Mouse (Mus musculus) adrenal gland, adult 8-10 months (tissue): Measurements from ENCODE around the gene Gtf3c4. TPM values are rescaled to one million over a fixed set of nuclear protein-coding genes. Genes with fewer than 3 reads are reported as not detected.

ENCODE experiments used
- DNase-seq: peaks from one replicate; pipeline ENCODE4 v3.0.0; 2022
- total RNA-seq, 4 experiments: library from RNA; stranded (reverse); gene quantifications; 2 replicates each; pipeline ENCODE4 v1.2.4; 2022

Gene Gtf3c4
- total RNA-seq, result 10 to 100 TPM; 35.2 to 45.4 (median 35.6) TPM

DNA sequence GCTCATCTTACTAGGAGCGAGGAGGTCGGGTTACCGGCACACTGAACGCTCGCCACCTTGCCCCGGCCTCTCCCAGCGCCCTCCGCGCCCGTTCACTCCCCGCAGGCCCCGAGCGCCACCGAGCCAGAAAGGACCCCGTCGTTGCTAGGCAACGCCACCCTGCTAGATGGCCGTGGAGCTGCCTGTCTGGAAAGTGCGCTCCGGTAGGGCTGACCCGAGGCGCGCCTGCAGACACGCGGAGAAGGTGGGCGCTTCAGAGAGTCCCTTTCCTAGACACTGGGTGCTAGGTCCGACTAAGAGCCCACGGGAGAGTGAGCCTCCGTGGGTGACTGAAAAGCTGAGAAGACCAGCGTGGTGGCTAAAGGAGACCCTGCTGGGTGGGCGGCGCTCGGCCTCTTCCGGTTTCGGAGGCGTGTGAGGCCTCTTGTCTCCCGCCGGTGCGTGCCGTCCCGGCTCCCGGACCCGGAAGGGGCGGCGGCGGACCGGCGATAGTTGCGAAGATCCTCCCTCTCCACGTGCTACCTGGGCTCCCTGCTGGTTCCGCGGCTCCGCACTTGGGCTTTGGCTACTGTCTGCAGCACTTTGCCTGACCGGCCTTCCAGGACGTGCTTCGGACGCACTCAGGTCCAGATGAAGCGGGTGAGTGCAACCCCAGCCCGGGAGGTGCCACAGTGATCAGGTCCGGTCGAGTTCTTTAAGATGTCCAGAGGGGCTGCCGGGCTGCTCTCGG is at the start of gene Gtf3c4, which contains the start of gene Ddx31:
TSS of gene Gtf3c4 (minus strand) at position 139 of the 730 bp plus-strand sequence.
TSS of gene Ddx31 (plus strand) at position 185 of the 730 bp plus-strand sequence.
- peak; percentile 87 for DNase-seq

DNA sequence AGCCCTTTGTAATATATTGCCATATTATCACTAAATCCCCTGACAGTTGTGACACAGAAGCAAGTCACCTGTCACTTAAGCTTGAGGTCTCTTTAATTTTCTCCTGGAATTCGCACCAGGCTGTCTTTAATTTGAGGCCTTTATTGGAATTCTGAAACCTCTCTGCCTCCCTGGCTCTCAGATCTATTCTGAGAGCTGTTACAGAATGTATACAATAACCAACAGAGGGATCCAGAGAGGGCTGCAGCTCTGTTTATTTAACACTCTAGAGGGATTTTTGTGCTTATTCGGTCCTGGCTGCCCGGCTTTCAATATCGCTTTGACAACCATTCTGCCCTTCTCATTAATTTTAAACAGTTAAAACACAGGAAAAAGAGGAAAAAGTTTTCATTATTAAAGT is 44.8 kb upstream of the Gtf3c4 start:
- no peak for DNase-seq

DNA sequence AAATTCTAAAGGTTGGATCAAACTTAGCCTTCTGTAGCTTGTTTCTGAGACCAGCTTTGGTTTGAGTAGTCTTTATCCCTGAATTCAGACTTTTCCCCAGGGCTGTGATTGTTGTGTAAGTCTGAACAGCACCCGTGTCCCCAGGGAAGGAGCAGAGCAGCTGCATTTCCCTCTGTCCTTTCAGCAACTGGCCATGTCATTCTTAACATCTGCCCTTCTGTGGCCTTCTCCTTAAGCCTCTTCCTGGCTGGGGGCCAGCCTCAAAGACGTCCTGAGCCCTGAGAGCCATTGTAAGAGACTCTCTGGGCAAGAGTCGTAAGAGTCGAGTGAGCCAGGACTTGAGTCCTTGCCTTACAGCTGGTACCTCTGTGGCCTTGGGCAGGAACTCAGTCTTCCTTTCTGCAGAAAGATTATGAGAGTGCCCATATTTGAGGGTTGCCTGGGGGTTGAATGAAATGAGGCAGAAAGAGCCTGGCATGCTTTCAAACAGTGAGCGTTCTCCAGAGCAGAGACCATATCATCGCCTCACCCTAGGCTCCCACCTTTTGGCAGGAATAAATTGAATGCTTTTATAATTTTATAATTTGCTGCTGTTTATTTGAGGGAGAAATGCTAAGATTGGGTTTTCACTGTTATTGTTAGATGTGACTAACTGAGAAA is 42.8 kb upstream of the Gtf3c4 start:
- no peak for DNase-seq

DNA sequence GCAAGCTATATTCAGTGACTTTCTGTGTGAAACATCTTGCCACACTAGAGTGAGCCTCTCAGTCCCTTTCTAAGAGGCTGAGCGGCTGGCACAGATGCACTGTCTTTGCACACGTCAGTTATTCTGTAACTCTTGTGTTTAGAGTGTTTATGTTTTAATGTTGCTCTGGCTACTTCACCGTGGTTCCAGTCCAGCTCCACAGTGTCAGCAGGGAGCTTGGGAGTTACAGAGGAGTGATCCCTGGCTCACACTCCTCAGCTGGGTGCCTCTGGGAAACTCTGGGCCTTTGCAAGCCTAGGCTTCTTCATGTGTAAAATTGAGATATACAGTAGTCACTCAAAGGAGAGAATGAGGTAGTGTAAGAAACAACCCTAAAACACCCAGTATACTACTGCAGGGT is 41.9 kb upstream of the Gtf3c4 start:
- DNase-seq, result no peak

DNA sequence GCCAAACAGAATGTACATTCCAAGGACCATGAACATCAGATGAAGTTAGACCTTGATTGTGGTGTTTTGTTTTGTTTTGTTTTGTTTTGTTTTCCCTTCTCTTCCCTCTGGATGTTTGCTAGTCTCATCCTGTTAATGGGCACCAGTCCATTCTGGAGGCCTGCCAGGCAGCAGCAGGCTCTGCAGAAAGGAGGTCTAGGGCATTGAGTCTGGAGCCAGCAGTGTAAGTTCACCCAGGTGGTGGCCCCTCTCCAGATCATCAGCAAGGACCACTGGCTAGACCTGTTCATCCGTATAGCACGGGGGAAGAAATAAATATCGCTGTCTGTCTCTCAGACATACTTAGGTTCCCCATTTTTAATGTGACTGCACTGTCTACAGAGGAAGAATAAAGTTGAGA is 41.1 kb upstream of the Gtf3c4 start:
- DNase-seq, result no peak

DNA sequence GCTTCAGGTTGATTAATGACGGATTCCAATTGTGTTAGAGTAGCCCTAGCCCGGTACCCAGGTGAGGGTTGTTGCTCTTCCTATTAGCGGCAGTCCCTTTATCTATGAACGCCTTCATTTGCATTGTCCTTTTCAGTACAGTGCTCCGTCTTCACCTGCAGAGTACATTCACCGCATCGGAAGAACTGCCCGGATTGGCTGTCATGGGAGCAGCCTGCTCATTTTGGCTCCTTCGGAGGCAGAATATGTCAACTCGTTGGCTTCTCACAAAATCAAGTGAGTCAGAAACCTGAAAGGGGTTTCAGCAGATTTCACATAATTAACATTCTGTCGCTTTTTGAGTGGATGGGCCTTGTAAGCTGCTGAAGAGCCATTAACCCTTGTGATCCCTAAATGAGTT is 35.4 kb upstream of the Gtf3c4 start:
- DNase-seq, result no peak

DNA sequence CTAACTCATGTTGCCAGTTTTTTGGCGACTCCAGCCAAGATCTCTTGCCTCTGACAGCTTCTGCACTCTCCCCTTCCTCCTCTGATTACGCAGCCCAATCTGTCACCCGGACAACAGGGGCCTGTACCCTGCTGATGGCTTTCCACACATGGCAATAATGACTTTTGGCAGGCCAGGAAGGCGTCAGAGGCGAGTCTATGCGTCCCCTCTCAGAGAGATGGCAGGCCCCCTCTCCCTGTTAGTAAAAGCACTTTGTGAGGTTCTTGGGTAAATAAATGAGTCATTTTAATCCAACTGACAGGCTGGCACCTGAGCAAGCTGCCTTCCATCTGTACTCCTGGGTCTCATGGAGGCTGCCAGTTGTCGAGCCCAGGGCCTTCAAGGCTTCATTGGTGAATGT is 27.3 kb upstream of the Gtf3c4 start:
- no peak for DNase-seq

DNA sequence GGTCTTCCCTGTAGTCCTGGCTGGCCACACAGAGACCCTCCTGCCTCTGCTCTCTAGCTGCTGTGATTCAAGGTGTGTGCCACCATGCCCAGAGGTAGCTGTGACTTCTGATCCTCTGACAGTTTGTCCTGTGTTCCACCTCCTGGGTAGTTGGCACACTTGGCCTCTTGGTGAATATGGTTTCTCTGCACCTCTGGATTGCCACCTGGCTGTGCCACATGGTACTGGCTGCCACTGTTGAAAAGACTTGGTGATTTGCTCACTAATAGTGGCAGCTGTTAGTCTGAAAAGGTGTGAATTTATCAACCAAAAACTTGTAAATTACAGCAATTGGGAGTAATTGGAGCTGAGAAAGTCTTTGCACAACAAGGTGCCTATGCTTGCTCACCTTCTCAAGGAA is 23.7 kb upstream of the Gtf3c4 start:
- no peak for DNase-seq

DNA sequence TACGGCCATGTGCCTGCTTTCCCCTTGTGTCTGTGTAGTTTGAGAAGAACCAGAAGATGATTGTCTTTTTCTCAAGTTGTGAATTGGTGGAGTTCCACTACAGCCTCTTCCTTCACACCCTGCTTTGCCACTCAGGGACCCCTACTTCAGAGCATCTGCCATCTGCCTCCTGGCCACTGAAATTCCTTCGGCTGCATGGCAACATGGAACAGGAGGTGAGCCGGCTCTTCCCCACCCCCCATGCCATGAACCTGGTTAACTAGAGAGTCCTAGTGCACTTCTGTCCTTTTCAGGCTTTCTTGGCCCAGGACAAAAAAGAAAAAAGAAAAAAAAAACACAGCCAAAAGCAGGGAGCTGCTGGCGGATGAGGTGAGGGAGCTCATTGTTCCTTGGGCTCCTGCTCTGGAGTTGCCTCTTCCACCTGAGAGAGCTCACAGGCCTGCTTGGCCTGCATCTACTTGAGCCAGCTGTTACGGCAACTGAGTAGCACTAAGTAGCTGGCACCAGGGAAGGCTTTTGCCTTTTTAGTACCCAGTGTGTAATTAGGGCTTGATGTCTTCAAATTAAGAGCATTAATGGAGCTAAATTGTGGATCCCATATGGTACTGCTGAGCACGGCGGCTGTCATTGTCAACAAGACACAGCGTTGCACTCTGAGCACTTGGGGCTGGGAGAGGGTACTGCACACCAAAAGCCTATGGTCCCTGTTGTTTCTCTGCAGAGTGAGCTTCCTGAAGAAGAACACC is 20.7 kb upstream of the Gtf3c4 start:
- no peak for DNase-seq

DNA sequence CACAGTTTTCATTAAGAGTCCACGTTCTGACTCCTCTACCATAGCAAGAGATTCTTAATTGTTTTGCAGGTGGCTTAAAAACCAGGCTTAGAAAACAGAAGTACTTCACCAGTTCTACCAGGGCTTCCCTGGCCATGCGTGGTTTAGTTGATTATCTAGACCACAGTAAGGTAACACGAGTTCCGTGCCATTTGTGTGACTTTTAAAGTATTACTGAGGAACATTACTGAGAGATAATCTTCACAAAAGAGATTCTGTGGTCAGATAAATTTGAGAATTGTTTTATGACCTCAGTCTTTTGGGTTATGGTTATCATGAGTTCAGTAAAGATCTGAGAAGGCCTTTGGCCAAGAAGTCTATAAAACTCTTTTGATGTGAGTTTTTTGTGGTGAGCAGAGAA is 19.1 kb upstream of the Gtf3c4 start:
- no peak for DNase-seq

DNA sequence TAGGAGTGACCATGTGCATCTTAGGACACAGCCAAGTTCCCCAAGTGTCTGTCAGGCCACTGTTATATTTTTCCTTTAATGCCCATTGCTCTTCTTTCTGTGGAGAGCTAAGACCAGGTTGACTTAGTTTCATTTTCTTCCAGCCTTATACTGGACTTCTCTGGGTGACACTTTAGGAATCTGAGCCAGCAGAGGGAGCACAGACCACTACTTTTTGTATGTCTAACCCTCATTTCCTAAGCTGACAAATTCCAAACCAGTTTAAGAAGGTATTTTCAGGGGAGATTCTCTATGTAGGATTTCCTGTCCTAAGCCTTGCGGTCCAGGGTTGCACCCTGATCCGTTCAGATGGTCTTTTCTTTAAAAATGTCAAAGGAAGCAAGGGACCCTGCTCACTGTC is 15.6 kb upstream of the Gtf3c4 start:
- DNase-seq, result no peak

DNA sequence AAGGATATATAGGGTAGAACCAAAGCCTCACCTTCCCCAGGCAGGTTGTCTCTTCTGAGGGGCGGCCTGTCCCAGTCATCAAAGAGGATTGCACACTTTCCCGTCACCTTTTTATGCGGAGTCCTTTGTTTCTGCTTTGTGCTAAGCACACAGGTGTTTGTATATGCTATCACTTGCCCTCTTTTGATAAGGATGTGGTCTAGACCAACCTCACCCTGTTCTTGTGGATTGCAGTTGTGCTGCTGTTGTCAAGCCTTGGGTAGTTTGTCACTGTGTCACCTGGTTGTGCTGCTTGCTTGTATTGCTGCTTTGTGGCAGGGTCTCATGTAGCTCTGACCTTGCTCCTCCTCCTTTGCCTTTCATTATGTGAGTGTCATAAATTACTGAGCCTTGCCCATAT is 12.4 kb upstream of the Gtf3c4 start:
- no peak for DNase-seq

DNA sequence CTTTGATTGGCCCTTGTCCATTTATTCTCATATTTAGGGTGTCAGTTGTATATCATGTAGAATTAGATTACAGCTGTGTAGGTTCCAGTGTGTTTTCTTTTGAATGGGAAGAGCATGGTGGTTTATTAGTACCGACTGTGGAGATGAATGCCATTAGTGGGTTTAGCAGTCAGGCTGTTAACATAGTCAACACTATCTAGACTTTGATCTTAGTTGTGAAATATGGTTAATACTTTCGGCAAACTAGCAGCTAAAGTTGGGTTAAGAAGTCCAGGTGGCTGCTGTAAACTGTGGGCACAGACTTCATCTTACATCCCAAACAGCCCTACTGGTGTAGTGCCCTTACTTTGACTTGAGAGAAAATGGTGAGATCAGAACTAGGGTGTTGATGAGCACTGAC is 8.7 kb upstream of the Gtf3c4 start:
- DNase-seq, result no peak

DNA sequence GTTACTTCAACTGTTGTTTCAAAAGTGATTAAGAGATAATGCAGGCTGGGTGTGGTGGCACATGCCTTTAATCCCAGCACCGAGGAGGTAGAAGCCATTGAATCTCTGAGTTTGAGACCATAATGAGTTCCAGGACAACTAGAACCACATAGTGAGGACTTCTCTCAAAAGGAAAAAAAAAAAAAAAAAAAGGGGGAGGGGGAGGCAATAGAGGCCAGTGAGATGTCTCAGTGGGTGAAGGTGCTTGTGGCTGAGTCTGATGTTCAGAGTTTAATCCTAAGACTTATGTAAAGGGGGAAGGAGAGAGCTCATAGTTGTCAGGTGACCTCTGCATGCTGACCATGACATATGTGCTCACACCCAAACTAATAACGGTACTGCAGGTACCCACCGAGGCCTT is 1.9 kb upstream of the Gtf3c4 start:
- DNase-seq, result no peak

DNA sequence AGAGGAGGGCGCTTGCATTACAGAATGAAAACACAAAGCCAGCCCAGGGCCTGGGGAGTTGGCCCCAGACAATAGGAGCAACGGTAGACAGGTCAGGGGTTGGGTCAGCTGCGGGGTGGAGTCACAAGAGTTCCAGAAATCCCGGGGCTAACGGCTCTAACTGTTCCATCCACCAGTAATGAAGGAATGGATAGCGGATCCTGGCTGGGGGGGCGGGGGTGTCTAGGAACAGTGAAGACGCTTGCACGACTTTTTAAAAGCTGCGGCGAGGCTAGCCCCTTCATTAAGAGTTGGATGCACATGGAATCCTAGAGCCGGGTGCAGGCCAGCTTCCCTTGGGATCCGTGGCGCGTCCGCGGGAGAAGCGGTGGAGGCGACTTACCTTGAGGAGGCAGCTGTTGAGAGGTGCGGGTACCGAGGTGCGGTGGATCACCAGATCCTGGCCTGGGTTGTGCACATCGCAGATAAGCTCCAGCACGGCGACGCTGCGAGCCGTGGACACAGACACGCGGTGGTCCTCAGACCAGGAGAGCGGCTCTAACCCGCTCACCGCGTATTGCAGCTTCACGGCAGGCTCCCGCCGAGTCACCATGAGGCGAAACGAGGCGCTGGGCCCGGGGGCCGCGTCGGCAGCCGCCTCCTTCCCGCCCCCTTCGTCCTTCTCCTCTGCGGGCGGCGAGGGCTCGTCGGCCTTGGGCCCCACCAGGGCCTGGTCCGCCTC is 499 bp downstream of the Gtf3c4 start:
- DNase-seq, result no peak

DNA sequence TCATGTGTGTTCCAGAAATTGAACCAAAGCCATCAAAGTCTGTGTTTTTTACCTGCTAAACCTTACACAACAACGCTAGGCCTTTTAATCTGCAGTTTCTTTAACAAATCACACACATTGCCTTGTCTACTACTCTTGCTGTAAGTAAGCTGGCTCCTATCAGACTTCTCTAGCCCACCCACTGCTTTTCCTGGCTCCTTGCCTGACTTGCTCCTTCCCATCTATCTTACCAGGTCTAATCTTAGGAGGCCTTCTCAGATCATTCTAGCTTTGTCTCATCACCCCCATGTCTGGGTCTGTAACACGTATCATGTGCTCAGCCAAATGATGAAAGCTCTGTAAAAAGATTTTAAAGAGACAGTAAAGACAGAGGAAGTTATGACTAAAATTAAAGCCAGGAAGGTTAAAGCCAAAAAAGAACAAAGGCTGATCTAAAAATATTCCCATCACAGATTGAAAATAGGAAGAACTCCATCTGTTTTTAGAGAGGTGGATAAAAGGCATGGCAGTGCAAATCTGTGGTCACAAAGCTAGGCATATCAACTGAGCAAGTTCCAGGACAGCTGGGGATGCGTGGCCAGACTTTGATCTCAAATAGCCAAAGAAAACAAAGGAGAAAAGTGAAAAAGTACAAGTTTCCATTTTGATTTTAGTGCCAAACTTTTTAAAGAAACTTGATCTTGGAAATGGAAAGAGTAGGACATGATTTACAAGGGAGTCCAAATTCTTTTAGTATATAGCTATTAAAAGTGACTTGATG is 3.8 kb downstream of the Gtf3c4 start:
- DNase-seq, result no peak

DNA sequence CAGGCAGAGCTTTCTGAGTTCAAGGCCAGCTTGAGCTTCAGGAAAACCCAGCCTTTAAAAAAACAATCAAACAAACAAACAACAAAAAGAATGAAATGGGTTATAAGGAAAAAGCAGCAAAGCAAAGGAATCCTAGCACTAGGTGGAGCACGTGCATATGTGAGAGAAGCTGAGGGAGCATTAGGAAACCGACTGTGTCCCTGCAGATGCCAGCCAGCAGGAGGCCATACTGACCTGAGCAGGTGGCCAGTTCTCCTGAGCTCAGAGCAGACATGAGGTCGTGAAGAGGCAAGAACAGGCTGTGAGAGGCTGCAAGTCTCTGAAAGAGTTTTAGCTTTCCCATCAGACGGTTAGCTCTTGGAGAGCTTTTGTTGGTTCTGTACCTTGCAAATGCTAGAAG is 10.9 kb downstream of the Gtf3c4 start:
- DNase-seq, result no peak

DNA sequence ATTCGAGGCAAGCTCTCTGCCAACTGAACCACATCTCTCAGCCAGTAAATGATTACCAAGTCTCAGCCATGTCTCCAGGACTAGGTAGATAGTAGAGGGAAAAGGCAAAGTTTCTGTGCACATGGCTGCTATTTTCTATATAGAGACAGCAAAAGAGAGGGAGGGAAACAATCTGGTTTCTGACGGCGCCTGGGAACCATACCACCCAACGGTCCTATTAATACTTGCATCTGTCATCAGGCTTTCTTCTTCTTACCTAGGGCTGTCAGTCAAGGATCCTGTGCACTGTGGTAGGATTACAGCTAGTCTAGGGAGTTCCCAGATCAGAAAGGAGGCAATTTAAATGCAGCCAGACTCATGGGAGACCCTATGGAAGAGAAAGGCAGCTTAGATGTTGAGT is 21.3 kb downstream of the Gtf3c4 start:
- DNase-seq, result no peak

DNA sequence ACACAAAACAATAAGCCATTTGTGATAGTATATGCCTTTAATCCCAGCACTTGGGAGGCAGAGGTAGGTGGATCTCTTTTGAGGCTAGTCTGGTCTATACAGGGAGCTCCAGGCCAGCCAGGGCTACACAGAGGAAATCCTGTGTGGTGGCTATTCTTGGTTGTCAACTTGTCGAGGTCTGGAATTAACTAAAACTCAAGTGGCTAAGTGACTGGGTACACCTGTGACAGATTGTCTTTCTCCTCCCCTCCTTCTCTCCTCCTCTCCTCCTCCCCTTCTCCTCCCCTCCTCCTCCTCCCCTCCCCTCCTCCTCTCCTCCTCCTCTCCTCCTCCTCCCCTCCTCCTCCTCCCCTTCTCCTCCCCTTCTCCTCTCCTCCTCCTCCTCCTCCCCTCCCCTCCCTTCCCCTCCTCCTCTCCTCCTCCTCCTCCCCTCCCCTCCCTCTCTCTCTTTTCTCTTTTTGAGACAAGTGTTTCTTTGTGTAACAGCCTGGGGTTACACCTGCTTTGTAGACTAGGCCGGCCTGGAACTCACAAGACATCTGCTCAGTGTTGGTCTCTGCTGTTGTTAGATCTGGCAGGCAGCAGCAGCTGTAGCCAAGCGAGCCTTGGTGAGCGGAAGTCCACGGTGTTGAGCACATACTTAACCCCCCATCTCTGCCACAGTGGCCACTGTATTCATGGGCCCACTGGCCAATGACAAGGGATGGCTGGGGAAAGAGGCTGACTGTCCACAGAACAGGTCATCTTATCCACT is 29.7 kb downstream of the Gtf3c4 start:
- no peak for DNase-seq

DNA sequence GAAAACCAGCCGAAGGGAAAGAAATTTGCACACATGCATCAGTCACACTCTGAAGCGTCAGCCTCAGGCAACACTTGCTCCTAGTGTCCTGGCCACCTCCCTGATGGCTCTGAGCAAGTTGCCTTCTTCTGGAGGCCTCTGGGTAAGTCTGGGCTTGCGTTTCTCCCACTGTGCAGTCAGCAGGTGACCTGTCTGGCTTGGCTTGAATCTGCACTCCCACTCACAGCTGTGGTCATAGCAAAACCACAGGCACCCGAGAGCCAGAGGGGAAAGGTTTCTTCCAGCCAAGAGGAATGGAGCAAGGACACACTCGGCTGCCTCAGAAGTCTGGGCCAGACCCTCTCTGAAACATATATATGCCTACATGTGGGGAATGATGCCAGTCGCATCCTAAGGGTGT is 31.3 kb downstream of the Gtf3c4 start:
- no peak for DNase-seq

DNA sequence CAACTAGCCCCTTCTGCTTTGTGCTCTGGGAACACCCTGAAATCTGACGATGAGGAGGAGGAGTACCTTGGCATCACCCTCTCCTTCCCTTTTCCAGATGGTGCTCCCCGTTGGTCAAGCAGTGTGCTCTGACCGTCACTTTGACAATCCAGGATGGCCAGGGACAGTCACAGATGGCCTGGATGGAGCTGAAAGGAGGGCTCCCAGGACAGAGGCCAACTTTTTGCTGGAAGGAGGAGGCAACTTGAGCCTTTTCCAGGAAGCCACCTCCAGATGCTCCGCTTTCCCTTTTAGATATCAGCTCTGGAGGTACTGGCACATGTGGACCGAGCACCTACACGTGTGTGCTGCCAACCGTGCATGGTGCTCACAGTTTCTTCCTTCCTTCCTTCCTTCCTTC is 36.8 kb downstream of the Gtf3c4 start:
- DNase-seq, result no peak
